Mouse (Mus musculus): ENCODE results near the gene Cldn11. TPM values are rescaled to one million over a fixed set of nuclear protein-coding genes. Genes with fewer than 3 reads are reported as not detected.
A peak's percentile ranks its signal among the peaks of the same experiment; 100 is the strongest.

Cldn11 gene
- polyA plus RNA-seq (2015; fragmentation: Nextera tagmentation; extraction: Ambion mirVana) = 50.5 and 72.7 TPM in 2 replicates

- H3K4me2 ChIP-seq (ENCODE audit: low read length) = peak within 1 kb of the TSS; percentile 97
- H3K4me1 ChIP-seq (ENCODE audit: control insufficient read depth, insufficient read depth, low read depth, low read length) = peaks cover 2% of the 10 kb centered on the region
- no peak within 1 kb of the TSS for H3K27ac ChIP-seq (ENCODE audit: low read depth, low read length)
- H3K9me3 ChIP-seq (ENCODE audit: control insufficient read depth, low read length) = no peaks in the 10 kb centered on the region
- H3K36me3 ChIP-seq (ENCODE audit: control insufficient read depth, insufficient read depth, low read length) = no peaks in the 10 kb centered on the region
- under 1% methylated on average over 30 of the region's 33 CpGs for WGBS
- peak; percentile 84 for ATAC-seq
- peak within 1 kb of the TSS; percentile 50 for H3K4me3 ChIP-seq (ENCODE audit: low read length)
- H3K27me3 ChIP-seq (replicated peaks; ENCODE audit: control insufficient read depth, insufficient read depth, low read length) = peaks cover 10% of the 10 kb centered on the region
- peak within 1 kb of the TSS; percentile 58 for H3K9ac ChIP-seq (ENCODE audit: low read depth, low read length)
Measured at GRCm38 (mm10) chr3:31149706-31150105, at the start of gene Cldn11. Gene Cldn11, plus strand, starts transcription at chr3:31149920.

DNA sequence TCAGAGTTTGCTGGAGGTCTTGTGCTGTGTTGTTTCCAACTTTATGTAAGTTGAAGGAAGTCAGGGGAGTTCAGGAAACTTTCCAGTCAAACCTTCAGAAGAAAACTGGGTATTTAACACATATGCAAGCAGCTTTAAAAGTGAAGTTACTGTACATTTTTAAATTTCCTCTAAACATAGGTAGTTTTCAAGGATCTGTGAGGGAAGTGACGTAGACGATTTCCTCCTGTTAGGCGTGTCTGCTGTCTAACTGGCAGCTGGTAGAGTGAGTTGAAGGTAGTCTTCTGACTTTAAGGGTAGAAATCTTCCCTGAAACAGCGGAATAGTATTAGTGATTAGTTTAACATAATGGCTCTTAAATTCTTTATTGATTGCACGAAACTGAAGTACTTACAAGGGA is 49.7 kb upstream of the Cldn11 start:
- no peak overlapping the region for H3K27ac ChIP-seq (ENCODE audit: low read depth, low read length)
- H3K36me3 ChIP-seq (ENCODE audit: control insufficient read depth, insufficient read depth, low read length) = 0 out of 2 replicates have a peak, but pooled peaks cover 2% of the 10 kb centered on the region
- no peak overlapping the region for H3K4me3 ChIP-seq (ENCODE audit: low read length)
- ATAC-seq = no peak
- no peaks in the 10 kb centered on the region for H3K9me3 ChIP-seq (ENCODE audit: control insufficient read depth, low read length)
- H3K9ac ChIP-seq (ENCODE audit: low read depth, low read length) = no peak overlapping the region
- no peaks in the 10 kb centered on the region for H3K27me3 ChIP-seq (replicated peaks; ENCODE audit: control insufficient read depth, insufficient read depth, low read length)
- peaks cover 32% of the 10 kb centered on the region for H3K4me1 ChIP-seq (ENCODE audit: control insufficient read depth, insufficient read depth, low read depth, low read length)
- WGBS = 77% methylated on average over 5 of the region's 5 CpGs
- peak overlapping the region; percentile 43 for H3K4me2 ChIP-seq (ENCODE audit: low read length)

GRCm38 (mm10) chr3:31100802-31101201 is 48.9 kb upstream of the Cldn11 start:
- Histone ChIP-seq H3K27ac (ENCODE audit: low read depth, low read length) (no peak overlapping the region), H3K36me3 (ENCODE audit: control insufficient read depth, insufficient read depth, low read length) (0 out of 2 replicates have a peak, but pooled peaks cover 2% of the 10 kb centered on the region), H3K4me1 (ENCODE audit: control insufficient read depth, insufficient read depth, low read depth, low read length) (peaks cover 32% of the 10 kb centered on the region), H3K4me3 (ENCODE audit: low read length) (no peak overlapping the region), H3K9me3 (ENCODE audit: control insufficient read depth, low read length) (no peaks in the 10 kb centered on the region), H3K27me3 (replicated peaks; ENCODE audit: control insufficient read depth, insufficient read depth, low read length) (no peaks in the 10 kb centered on the region), H3K9ac (ENCODE audit: low read depth, low read length) (no peak overlapping the region), H3K4me2 (ENCODE audit: low read length) (no peak overlapping the region)
- ATAC-seq = no peak
- WGBS = 93% methylated on average over 3 of the region's 3 CpGs

- H3K9ac ChIP-seq (ENCODE audit: low read depth, low read length) = no peak overlapping the region
- no peak for ATAC-seq
- H3K4me3 ChIP-seq (ENCODE audit: low read length) = no peak overlapping the region
- 77% methylated on average over 6 of the region's 6 CpGs for WGBS
- peaks cover 9% of the 10 kb centered on the region for H3K4me1 ChIP-seq (ENCODE audit: control insufficient read depth, insufficient read depth, low read depth, low read length)
- H3K27me3 ChIP-seq (replicated peaks; ENCODE audit: control insufficient read depth, insufficient read depth, low read length) = no peaks in the 10 kb centered on the region
- no peaks in the 10 kb centered on the region for H3K36me3 ChIP-seq (ENCODE audit: control insufficient read depth, insufficient read depth, low read length)
- no peak overlapping the region for H3K4me2 ChIP-seq (ENCODE audit: low read length)
- H3K9me3 ChIP-seq (ENCODE audit: control insufficient read depth, low read length) = no peaks in the 10 kb centered on the region
- no peak overlapping the region for H3K27ac ChIP-seq (ENCODE audit: low read depth, low read length)
Measured at GRCm38 (mm10) chr3:31104936-31105335, 44.8 kb upstream of the Cldn11 start.

GRCm38 (mm10) chr3:31106597-31106996 is 43.1 kb upstream of the Cldn11 start:
- Histone ChIP-seq H3K4me2 (ENCODE audit: low read length) (no peak overlapping the region), H3K4me1 (ENCODE audit: control insufficient read depth, insufficient read depth, low read depth, low read length) (peaks cover 5% of the 10 kb centered on the region; the same call in 1 of the 2 replicates), H3K27ac (ENCODE audit: low read depth, low read length) (no peak overlapping the region), H3K4me3 (ENCODE audit: low read length) (no peak overlapping the region), H3K36me3 (ENCODE audit: control insufficient read depth, insufficient read depth, low read length) (no peaks in the 10 kb centered on the region), H3K27me3 (replicated peaks; ENCODE audit: control insufficient read depth, insufficient read depth, low read length) (no peaks in the 10 kb centered on the region), H3K9ac (ENCODE audit: low read depth, low read length) (no peak overlapping the region), H3K9me3 (ENCODE audit: control insufficient read depth, low read length) (no peaks in the 10 kb centered on the region)
- WGBS = 82% methylated on average over 6 of the region's 6 CpGs
- no peak for ATAC-seq

DNA sequence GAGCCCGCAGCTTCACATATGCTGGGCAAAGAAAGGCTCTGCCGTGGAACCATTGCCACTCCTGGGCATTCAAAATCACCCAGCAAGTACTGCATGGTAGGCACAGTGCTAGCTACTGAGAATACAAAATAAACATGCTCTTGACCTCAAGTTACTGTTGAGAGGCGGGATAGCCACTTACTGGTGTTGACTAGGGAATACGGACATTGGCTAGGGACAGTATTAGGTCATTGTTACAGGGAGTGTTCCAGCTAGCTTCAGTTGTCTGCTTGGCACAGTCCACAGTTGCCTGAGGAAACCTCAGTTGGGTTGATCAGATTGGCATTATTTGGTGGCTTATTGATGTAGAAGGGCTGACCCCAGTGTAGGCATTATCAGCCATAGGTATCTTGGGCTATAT is 42.0 kb upstream of the Cldn11 start:
- H3K4me2 ChIP-seq (ENCODE audit: low read length) = no peak overlapping the region
- ATAC-seq = peak; percentile 63
- 0 out of 2 replicates have a peak overlapping the region, but pooled peaks have one; percentile 9 for H3K27ac ChIP-seq (ENCODE audit: low read depth, low read length)
- no peaks in the 10 kb centered on the region for H3K9me3 ChIP-seq (ENCODE audit: control insufficient read depth, low read length)
- H3K4me3 ChIP-seq (ENCODE audit: low read length) = no peak overlapping the region
- H3K36me3 ChIP-seq (ENCODE audit: control insufficient read depth, insufficient read depth, low read length) = no peaks in the 10 kb centered on the region
- no peaks in the 10 kb centered on the region for H3K27me3 ChIP-seq (replicated peaks; ENCODE audit: control insufficient read depth, insufficient read depth, low read length)
- WGBS = 75% methylated on average over 4 of the region's 4 CpGs
- no peak overlapping the region for H3K9ac ChIP-seq (ENCODE audit: low read depth, low read length)
- H3K4me1 ChIP-seq (ENCODE audit: control insufficient read depth, insufficient read depth, low read depth, low read length) = peaks cover 5% of the 10 kb centered on the region; the same call in 1 of the 2 replicates

- H3K36me3 ChIP-seq (ENCODE audit: control insufficient read depth, insufficient read depth, low read length) = peaks cover 2% of the 10 kb centered on the region; the same call in 1 of the 2 replicates
- H3K4me2 ChIP-seq (ENCODE audit: low read length) = no peak overlapping the region
- peaks cover 5% of the 10 kb centered on the region; the same call in 1 of the 2 replicates for H3K4me1 ChIP-seq (ENCODE audit: control insufficient read depth, insufficient read depth, low read depth, low read length)
- no peak overlapping the region for H3K9ac ChIP-seq (ENCODE audit: low read depth, low read length)
- H3K9me3 ChIP-seq (ENCODE audit: control insufficient read depth, low read length) = no peaks in the 10 kb centered on the region
- no peak overlapping the region for H3K27ac ChIP-seq (ENCODE audit: low read depth, low read length)
- H3K4me3 ChIP-seq (ENCODE audit: low read length) = no peak overlapping the region
- peak; percentile 76 for ATAC-seq
- H3K27me3 ChIP-seq (replicated peaks; ENCODE audit: control insufficient read depth, insufficient read depth, low read length) = no peaks in the 10 kb centered on the region
- 72% methylated on average over 3 of the region's 3 CpGs for WGBS
Measured at GRCm38 (mm10) chr3:31109108-31109507, 40.6 kb upstream of the Cldn11 start.

- H3K4me1 ChIP-seq (ENCODE audit: control insufficient read depth, insufficient read depth, low read depth, low read length) = no peaks in the 10 kb centered on the region
- H3K4me2 ChIP-seq (ENCODE audit: low read length) = no peak overlapping the region
- no peak overlapping the region for H3K9ac ChIP-seq (ENCODE audit: low read depth, low read length)
- peaks cover 12% of the 10 kb centered on the region for H3K36me3 ChIP-seq (ENCODE audit: control insufficient read depth, insufficient read depth, low read length)
- H3K4me3 ChIP-seq (ENCODE audit: low read length) = no peak overlapping the region
- no peak overlapping the region for H3K27ac ChIP-seq (ENCODE audit: low read depth, low read length)
- ATAC-seq = no peak
- no peaks in the 10 kb centered on the region for H3K9me3 ChIP-seq (ENCODE audit: control insufficient read depth, low read length)
- H3K27me3 ChIP-seq (replicated peaks; ENCODE audit: control insufficient read depth, insufficient read depth, low read length) = no peaks in the 10 kb centered on the region
- 90% methylated on average over 4 of the region's 4 CpGs for WGBS
Measured at GRCm38 (mm10) chr3:31123098-31123497, 26.6 kb upstream of the Cldn11 start.

- H3K27ac ChIP-seq (ENCODE audit: low read depth, low read length) = no peak overlapping the region
- no peak overlapping the region for H3K4me2 ChIP-seq (ENCODE audit: low read length)
- H3K9me3 ChIP-seq (ENCODE audit: control insufficient read depth, low read length) = no peaks in the 10 kb centered on the region
- H3K4me3 ChIP-seq (ENCODE audit: low read length) = no peak overlapping the region
- no peak overlapping the region for H3K9ac ChIP-seq (ENCODE audit: low read depth, low read length)
- H3K36me3 ChIP-seq (ENCODE audit: control insufficient read depth, insufficient read depth, low read length) = 0 out of 2 replicates have a peak, but pooled peaks cover 4% of the 10 kb centered on the region
- no peaks in the 10 kb centered on the region for H3K27me3 ChIP-seq (replicated peaks; ENCODE audit: control insufficient read depth, insufficient read depth, low read length)
- no peak for ATAC-seq
- H3K4me1 ChIP-seq (ENCODE audit: control insufficient read depth, insufficient read depth, low read depth, low read length) = no peaks in the 10 kb centered on the region
- 65% methylated on average over 4 of the region's 4 CpGs for whole genome bisulfite sequencing
Measured at GRCm38 (mm10) chr3:31126303-31126702, 23.4 kb upstream of the Cldn11 start.
